Mouse (Mus musculus): ENCODE measurements around the gene Asgr1.

DNA sequence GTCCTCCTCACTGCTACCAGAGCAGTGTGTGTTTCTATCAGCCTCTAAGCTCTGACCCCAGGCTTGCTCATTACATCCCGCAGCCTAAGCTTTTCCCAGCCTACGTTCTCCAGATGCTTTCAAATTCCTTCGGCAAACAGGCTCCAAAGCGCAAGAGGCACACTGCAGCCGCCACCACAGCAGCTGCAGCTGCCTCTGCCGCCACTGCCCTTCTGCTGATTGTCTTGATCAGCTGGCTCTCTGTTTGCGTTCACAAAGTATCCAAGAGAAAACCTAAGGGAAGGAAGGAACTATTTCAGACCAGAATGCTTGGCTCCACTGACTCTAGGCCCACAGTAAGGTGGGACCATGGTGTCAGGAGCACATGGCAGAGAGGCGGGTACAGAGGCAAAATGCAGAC lies 53.2 kb downstream of the Asgr1 start:
- no peak for TF ChIP-seq CTCF (IDR thresholded peaks at IDR 0.05; ENCODE audit: borderline replicate concordance, extremely low read depth, insufficient read depth, insufficient read length)
- TF ChIP-seq POLR2A (IDR thresholded peaks at IDR 0.05; ENCODE audit: borderline replicate concordance, extremely low read depth, insufficient read depth, insufficient read length, poor library complexity, severe bottlenecking) = no peak

All from brain, embryonic 14.5 days (tissue).